30 mouse cellular contexts compared by ENCODE assay signal in the genomic region with DNA sequence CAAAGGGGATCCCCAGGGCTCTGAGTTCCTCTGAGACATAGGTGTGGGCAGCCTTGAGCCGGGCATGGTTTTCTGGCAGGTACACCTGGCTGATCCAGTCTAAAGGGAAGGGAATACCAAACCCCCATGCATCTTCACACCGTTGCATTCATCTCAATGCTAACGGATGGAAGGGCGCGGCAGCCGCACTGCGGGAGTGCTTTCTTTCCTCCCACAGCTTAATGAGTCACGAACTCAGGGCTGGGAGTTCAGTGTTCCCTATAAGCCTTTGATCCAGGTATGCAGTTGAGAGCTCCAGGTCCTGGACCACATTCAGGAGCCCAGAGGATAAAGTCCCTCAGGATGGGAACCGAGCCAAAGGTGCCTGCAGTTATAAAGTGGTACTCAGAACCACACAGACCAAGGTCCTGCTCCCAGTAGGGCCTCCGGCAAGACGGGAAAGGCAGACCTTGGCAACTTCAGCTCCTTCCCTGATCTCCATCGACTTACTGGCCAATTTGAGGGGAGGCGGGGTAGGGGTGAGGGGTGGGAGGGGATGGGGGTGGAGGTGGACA. TPM values are rescaled to one million over a fixed set of nuclear protein-coding genes. Genes with fewer than 3 reads are reported as not detected.
DNase-seq lines count a peak whose midpoint lies in the region; ATAC-seq and TF ChIP-seq lines count a peak whose summit lies in the region.
"Had no signal": no experiment of that assay in that cellular context is flagged by ENCODE, and none has a peak within 500 bp of the region (broad histone marks: within the 10 kb centered on the region; RNA-seq: fewer than 3 reads in every experiment).

No protein-coding gene starts in this region.

- H3K9me3 ChIP-seq in kidney, embryonic 16.5 days (ENCODE audit: low read length): no peaks in the 10 kb centered on the region
- H3K9me3 ChIP-seq in ES-E14 (ENCODE audit: control insufficient read depth, insufficient read depth, low read depth, low read length): no peaks in the 10 kb centered on the region
- H3K9me3 ChIP-seq: embryonic facial prominence, embryonic 15.5 days; G1E; hindbrain, embryonic 15.5 days; limb, embryonic 15.5 days; midbrain, embryonic 10.5 days; stomach, embryonic 15.5 days had no signal

- no peak for TF ChIP-seq CTCF in kidney, adult 2 months (conservative IDR thresholded peaks at IDR 0.05; ENCODE audit: insufficient read depth, insufficient read length, low read depth, low read length)
- TF ChIP-seq CTCF in olfactory bulb, adult 2 months (IDR thresholded peaks at IDR 0.05; ENCODE audit: insufficient read depth, low read depth, low read length): no peak

- H3K4me1 ChIP-seq in kidney, adult 2 months (ENCODE audit: control insufficient read depth, insufficient read depth, low read length): no peaks in the 10 kb centered on the region
- no peaks in the 10 kb centered on the region for H3K4me1 ChIP-seq in kidney, embryonic 16.5 days (ENCODE audit: insufficient read depth, low read length)
- peaks cover 0 to 14% of the 10 kb centered on the region in 2 experiments; a peak in 2 of 4 replicates for H3K4me1 ChIP-seq in ES-E14 (ENCODE audit: control insufficient read depth in 2 of 2, insufficient read depth in 2 of 2, low read length in 2 of 2, poor library complexity in 1 of 2)
- H3K4me1 ChIP-seq in olfactory bulb, adult 2 months (ENCODE audit: control insufficient read depth, insufficient read depth, low read length): peaks cover 14% of the 10 kb centered on the region
- H3K4me1 ChIP-seq: embryonic facial prominence, embryonic 15.5 days; hindbrain, embryonic 15.5 days; limb, embryonic 15.5 days; midbrain, embryonic 10.5 days; stomach, embryonic 15.5 days had no signal

- H3K27me3 ChIP-seq in kidney, adult 2 months (replicated peaks; ENCODE audit: control insufficient read depth, insufficient read depth, low read length): no peaks in the 10 kb centered on the region
- no peaks in the 10 kb centered on the region for H3K27me3 ChIP-seq in kidney, embryonic 16.5 days (ENCODE audit: insufficient read depth, low read length)
- H3K27me3 ChIP-seq: embryonic facial prominence, embryonic 15.5 days; hindbrain, embryonic 15.5 days; limb, embryonic 15.5 days; Patski; stomach, embryonic 15.5 days had no signal

- no peak for TF ChIP-seq POLR2A in kidney, adult 2 months (IDR thresholded peaks at IDR 0.05; ENCODE audit: low read depth, low read length)
- TF ChIP-seq POLR2A in olfactory bulb, adult 2 months (IDR thresholded peaks at IDR 0.05; ENCODE audit: insufficient read depth, low read depth, low read length): no peak

- WGBS in kidney, adult 2 months: 58% methylated on average over 13 of the region's 13 CpGs
- 78% methylated on average over 13 of the region's 13 CpGs for WGBS in kidney, embryonic 16.5 days
- 65% methylated on average over 13 of the region's 13 CpGs for WGBS in olfactory bulb, adult 2 months

- ATAC-seq in kidney, embryonic 16.5 days (ENCODE audit: low FRiP score, low TSS enrichment): no peak
- ATAC-seq: activated CD4-positive, CD25-positive, alpha-beta regulatory T cell, adult 4 months; forebrain, embryonic 16.5 days; lung, postnatal 0 days; midbrain, embryonic 16.5 days; Patski had no signal

- H3K4me2 ChIP-seq in kidney, embryonic 16.5 days (replicated peaks; ENCODE audit: low read depth, low read length): no peak overlapping the region
- H3K4me2 ChIP-seq: embryonic facial prominence, embryonic 15.5 days; hindbrain, embryonic 15.5 days; limb, embryonic 15.5 days; stomach, embryonic 15.5 days had no signal

- H3K27ac ChIP-seq in kidney, adult 2 months (ENCODE audit: insufficient read depth, low read depth, low read length): no peak overlapping the region
- H3K27ac ChIP-seq in kidney, embryonic 16.5 days (ENCODE audit: low read length): no peak overlapping the region
- no peak overlapping the region for H3K27ac ChIP-seq in ES-E14 (ENCODE audit: insufficient read depth, low read depth, low read length, poor library complexity, severe bottlenecking)
- H3K27ac ChIP-seq in olfactory bulb, adult 2 months (ENCODE audit: insufficient read depth, low read depth, low read length): 0 out of 2 replicates have a peak overlapping the region, but pooled peaks have one; percentile 26
- H3K27ac ChIP-seq: embryonic facial prominence, embryonic 15.5 days; hindbrain, embryonic 15.5 days; limb, embryonic 15.5 days; macrophage; midbrain, embryonic 10.5 days; stomach, embryonic 15.5 days had no signal

- no peak overlapping the region for H3K9ac ChIP-seq in kidney, embryonic 16.5 days (replicated peaks; ENCODE audit: low read length)
- no peak overlapping the region for H3K9ac ChIP-seq in ES-E14 (ENCODE audit: insufficient read depth, low read depth, low read length, poor library complexity, severe bottlenecking)
- H3K9ac ChIP-seq: embryonic facial prominence, embryonic 15.5 days; hindbrain, embryonic 15.5 days; limb, embryonic 15.5 days; stomach, embryonic 15.5 days had no signal

- peak; percentile 87 for DNase-seq in kidney, adult 2 months
- DNase-seq in ES-E14 (ENCODE audit: low read depth, low spot score): peak; percentile 64
- peak; percentile 82 to 83 for DNase-seq in kidney, adult 8-10 months
- DNase-seq in ovary, adult 18-20 months (ENCODE audit: low spot score): no peak
- no peak for DNase-seq in urinary bladder, postnatal 10 days (ENCODE audit: low spot score)
- DNase-seq: adrenal gland, postnatal 10 days; cerebellum, adult 9-10 months; gastrocnemius, postnatal 14 days; heart, adult 18-20 months; left cerebral cortex, postnatal 4 days had no signal

- H3K4me3 ChIP-seq in kidney, adult 2 months (ENCODE audit: insufficient read depth, low read depth, low read length): no peak overlapping the region
- no peak overlapping the region for H3K4me3 ChIP-seq in kidney, embryonic 16.5 days (ENCODE audit: low read length)
- H3K4me3 ChIP-seq in ES-E14 (ENCODE audit: insufficient read depth in 1 of 2, low read depth in 1 of 2, low read length in 2 of 2, poor library complexity in 1 of 2, severe bottlenecking in 1 of 2): no peak overlapping the region
- H3K4me3 ChIP-seq in olfactory bulb, adult 2 months (ENCODE audit: insufficient read depth, low read depth, low read length): no peak overlapping the region
- H3K4me3 ChIP-seq: embryonic facial prominence, embryonic 15.5 days; hindbrain, embryonic 15.5 days; limb, embryonic 15.5 days; midbrain, embryonic 10.5 days; stomach, embryonic 15.5 days had no signal

- no peaks in the 10 kb centered on the region for H3K36me3 ChIP-seq in kidney, adult 2 months (ENCODE audit: control insufficient read depth, insufficient read depth, low read length)
- peaks cover 26% of the 10 kb centered on the region for H3K36me3 ChIP-seq in kidney, embryonic 16.5 days (ENCODE audit: insufficient read depth, low read length)
- no peaks in the 10 kb centered on the region for H3K36me3 ChIP-seq in ES-E14 (ENCODE audit: control insufficient read depth, insufficient read depth, low read length, poor library complexity, severe bottlenecking)
- H3K36me3 ChIP-seq: G1E had no signal

- in situ Hi-C loops in ES-E14 (cut with MboI; ENCODE audit: low sequenced_read_pairs in 2 of 2, unreplicated experiment in 2 of 2): no loop called here

TF ChIP-seq in ES-E14, 5 proteins besides CTCF, POLR2A, EP300 and RAD21:
- no peak for TF ChIP-seq ZC3H11A (IDR thresholded peaks at IDR 0.05; ENCODE audit: borderline replicate concordance, low read depth, low read length)
- no peak for TF ChIP-seq MAFK (IDR thresholded peaks at IDR 0.05; ENCODE audit: insufficient read depth, low read depth, low read length)
- TF ChIP-seq ZNF384 (IDR thresholded peaks at IDR 0.05; ENCODE audit: low read depth, low read length): no peak
- TF ChIP-seq HCFC1 (IDR thresholded peaks at IDR 0.05; ENCODE audit: borderline replicate concordance, insufficient read depth, low read length): no peak
- no peak for TF ChIP-seq CHD2 (IDR thresholded peaks at IDR 0.05; ENCODE audit: low read depth, low read length)
TF ChIP-seq in ES-E14: peak in this region for 0.

RNA-seq across cellular contexts. Expression of gene Accs, which starts 13.4 kb away (rescaled TPM):
- 14.8 and 16.3 TPM in 2 replicates for polyA plus RNA-seq in kidney, adult 2 months (2012; rRNA removed)
- 9.0 and 9.8 TPM in 2 replicates for polyA plus RNA-seq in kidney, embryonic 16.5 days (2015; fragmentation: Nextera tagmentation; extraction: Ambion mirVana)
- 5.0 and 5.5 TPM in 2 replicates for total RNA-seq in ES-E14 (2012; rRNA removed)
- polyA plus RNA-seq in olfactory bulb, adult 2 months (2012; ENCODE audit: insufficient read depth, insufficient read length, low replicate concordance, missing spikeins): not detected in 2 replicates

RNA-seq across cellular contexts. Expression of gene Ext2, which starts 13.9 kb away (rescaled TPM):
- polyA plus RNA-seq in kidney, adult 2 months (2012; rRNA removed): 46.5 and 50.7 TPM in 2 replicates
- polyA plus RNA-seq in kidney, embryonic 16.5 days (2015; fragmentation: Nextera tagmentation; extraction: Ambion mirVana): 126 and 128 TPM in 2 replicates
- total RNA-seq in ES-E14 (2012; rRNA removed): 49.9 and 67.4 TPM in 2 replicates
- not detected in 2 replicates for polyA plus RNA-seq in olfactory bulb, adult 2 months (2012; ENCODE audit: insufficient read depth, insufficient read length, low replicate concordance, missing spikeins)

RNA-seq across cellular contexts. Expression of gene Accsl, which starts 32.6 kb away (rescaled TPM):
- 0.16 and 0.17 TPM in 2 replicates for polyA plus RNA-seq in kidney, adult 2 months (2012; rRNA removed)
- not detected in 2 replicates for polyA plus RNA-seq in kidney, embryonic 16.5 days (2015; fragmentation: Nextera tagmentation; extraction: Ambion mirVana)
- 21.4 and 37.1 TPM in 2 replicates for total RNA-seq in ES-E14 (2012; rRNA removed)
- polyA plus RNA-seq in olfactory bulb, adult 2 months (2012; ENCODE audit: insufficient read depth, insufficient read length, low replicate concordance, missing spikeins): not detected in 2 replicates
- total RNA-seq: common myeloid progenitor, adult 5-6 weeks; G1E; gastrocnemius, postnatal 14 days; heart, adult 18-20 months; hematopoietic stem cell, adult 5-6 weeks; layer of hippocampus, adult 18-20 months had no signal
- polyA plus RNA-seq: activated CD4-positive, CD25-positive, alpha-beta regulatory T cell, adult 4 months; G1E; heart, embryonic 16.5 days; intestine, embryonic 14.5 days; limb, embryonic 15.5 days; liver, embryonic 16.5 days; lung, postnatal 0 days; macrophage; midbrain, embryonic 10.5 days; Patski had no signal

Comparison
In these comparisons a context has a peak if more than half of its experiments do, and no peak if none do; other contexts are left out.
1. DNase-seq: peak in kidney, adult 2 months (single experiment), ES-E14 (single experiment) and kidney, adult 8-10 months (2 of 2); none in ovary, adult 18-20 months (single experiment) and urinary bladder, postnatal 10 days (single experiment).